Mouse (Mus musculus): ENCODE data around the gene Rab33b. TPM values are rescaled to one million over a fixed set of nuclear protein-coding genes. Genes with fewer than 3 reads are reported as not detected.

Gene Rab33b
- total RNA-seq (2023), result 26.2 to 30.4 TPM (median 28.4 TPM) in 4 replicates

DNA sequence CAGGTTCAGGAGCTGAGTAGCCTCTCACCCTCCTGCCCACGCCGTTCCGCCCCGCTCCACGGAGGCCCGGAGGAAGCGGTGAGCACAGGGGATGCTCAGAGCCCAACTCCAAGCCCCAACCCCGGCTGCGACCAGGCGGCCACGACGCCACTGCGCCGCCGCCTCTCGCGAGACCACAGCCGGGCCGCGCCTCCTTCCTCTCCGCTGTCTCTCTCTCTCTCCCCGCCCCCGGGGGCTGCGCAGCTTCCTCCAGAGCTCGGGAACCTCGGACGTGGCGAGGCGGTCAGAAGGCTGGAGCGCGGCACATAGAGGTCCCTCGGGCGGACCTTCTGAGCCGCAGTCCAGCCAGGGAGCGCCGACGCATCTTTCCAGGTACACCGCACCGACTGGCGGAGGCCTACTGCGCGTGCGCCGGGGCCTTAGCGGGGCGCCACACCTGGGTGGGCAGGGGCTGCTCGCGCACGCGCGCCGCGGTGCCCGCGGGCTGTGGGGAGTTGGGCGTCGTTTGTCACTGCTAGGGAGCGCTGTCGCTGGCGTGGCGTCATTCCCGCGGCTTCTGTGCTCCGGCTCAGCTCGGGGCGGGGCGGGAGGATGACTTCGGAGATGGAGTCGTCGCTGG, at the start of gene Rab33b:
Gene Rab33b, plus strand, starts transcription at position 180 of the 619 bp plus-strand sequence.

Other genes with a start within 250 kb of the Rab33b start
- 111 to 131 TPM (median 123 TPM) in 4 replicates for gene Elf2, start 143.3 kb upstream of the Rab33b start, total RNA-seq (2023)
- not detected in 4 replicates for gene Mgarp, start 87.2 kb upstream of the Rab33b start, total RNA-seq (2023)
- gene Ndufc1, start 74.9 kb upstream of the Rab33b start, total RNA-seq (2023), result 61.4 to 86.5 TPM (median 71.4 TPM) in 4 replicates
- gene Naa15, start 68.8 kb upstream of the Rab33b start, total RNA-seq (2023), result 103 to 137 TPM (median 123 TPM) in 4 replicates
- 33.7 to 41.4 TPM (median 36.7 TPM) in 4 replicates for gene Setd7, start 77.0 kb downstream of the Rab33b start, total RNA-seq (2023)
- 5.2 to 12.1 TPM (median 7.9 TPM) in 4 replicates for gene Mgst2, start 176.4 kb downstream of the Rab33b start, total RNA-seq (2023)

All from B cell, adult 62 days (primary cell).